Mouse (Mus musculus) adrenal gland, postnatal 36 days (tissue): Measurements from ENCODE around the gene Gch1. TPM values are rescaled to one million over a fixed set of nuclear protein-coding genes. Genes with fewer than 3 reads are reported as not detected.

ENCODE experiments used
- DNase-seq, 2 experiments: peaks; one replicate each; pipeline ENCODE4 v3.0.0; 2021; ENCODE audit warnings: mixed read lengths in 1 of 2
- total RNA-seq, 2 experiments: library from RNA; stranded (reverse); gene quantifications; 2 replicates each; pipeline ENCODE4 v1.2.3; 2021

Gch1 gene
- total RNA-seq, 2 experiments from 2014 or later, result 75.6 to 78.0 TPM

GRCm38 (mm10) chr14:47208564-47209493 is 19.6 kb upstream of the Gch1 start:
- no peak for DNase-seq

- DNase-seq, result no peak
Observed at GRCm38 (mm10) chr14:47206601-47207000, 17.4 kb upstream of the Gch1 start.

GRCm38 (mm10) chr14:47205270-47205972 is 16.2 kb upstream of the Gch1 start:
- DNase-seq, result no peak

GRCm38 (mm10) chr14:47197340-47197739 is 8.1 kb upstream of the Gch1 start:
- no peak for DNase-seq

- no peak for DNase-seq
Observed at GRCm38 (mm10) chr14:47196711-47197110, 7.5 kb upstream of the Gch1 start.

GRCm38 (mm10) chr14:47194096-47194495 is 4.9 kb upstream of the Gch1 start:
- DNase-seq, result no peak

- DNase-seq, result no peak
Observed at GRCm38 (mm10) chr14:47193506-47193905, 4.3 kb upstream of the Gch1 start.

GRCm38 (mm10) chr14:47191861-47192260 is 2.6 kb upstream of the Gch1 start:
- no peak for DNase-seq

GRCm38 (mm10) chr14:47190626-47191025 is 1.4 kb upstream of the Gch1 start:
- DNase-seq, result peak; percentile 47 to 60

GRCm38 (mm10) chr14:47189635-47189955 is 382 bp upstream of the Gch1 start:
- no peak for DNase-seq

- no peak for DNase-seq
Observed at GRCm38 (mm10) chr14:47188475-47188847, 752 bp downstream of the Gch1 start.

GRCm38 (mm10) chr14:47187666-47188360 is 1.4 kb downstream of the Gch1 start:
- DNase-seq, result peak; percentile 47 to 50

- no peak for DNase-seq
Observed at GRCm38 (mm10) chr14:47187261-47187660, 2.0 kb downstream of the Gch1 start.

GRCm38 (mm10) chr14:47186561-47186960 is 2.7 kb downstream of the Gch1 start:
- DNase-seq, result no peak

GRCm38 (mm10) chr14:47181497-47182290 is 7.5 kb downstream of the Gch1 start:
- peak; percentile 42 to 57 for DNase-seq

GRCm38 (mm10) chr14:47178851-47179250 is 10.4 kb downstream of the Gch1 start:
- no peak for DNase-seq

GRCm38 (mm10) chr14:47177846-47178414 is 11.3 kb downstream of the Gch1 start:
- DNase-seq, result peak; percentile 64 to 71

- DNase-seq, result no peak
Observed at GRCm38 (mm10) chr14:47176226-47176625, 13.0 kb downstream of the Gch1 start.

GRCm38 (mm10) chr14:47175136-47175535 is 14.1 kb downstream of the Gch1 start:
- DNase-seq, result no peak

- no peak for DNase-seq
Observed at GRCm38 (mm10) chr14:47172073-47172472, 17.1 kb downstream of the Gch1 start.

GRCm38 (mm10) chr14:47170499-47171109 is 18.6 kb downstream of the Gch1 start:
- DNase-seq, result no peak
